Mouse (Mus musculus): ENCODE data around the gene Meis1.
A peak's percentile ranks its signal among the peaks of the same experiment; 100 is the strongest.

Gene Meis1

GRCm38 (mm10) chr11:19018489-19019203 lies at the start of gene Meis1:
Meis1 (minus strand) TSS chr11:19018985.
- peak; percentile 59 to 62 for DNase-seq

GRCm38 (mm10) chr11:19067334-19067733 lies 48.5 kb upstream of the Meis1 start:
- DNase-seq: no peak

DNA sequence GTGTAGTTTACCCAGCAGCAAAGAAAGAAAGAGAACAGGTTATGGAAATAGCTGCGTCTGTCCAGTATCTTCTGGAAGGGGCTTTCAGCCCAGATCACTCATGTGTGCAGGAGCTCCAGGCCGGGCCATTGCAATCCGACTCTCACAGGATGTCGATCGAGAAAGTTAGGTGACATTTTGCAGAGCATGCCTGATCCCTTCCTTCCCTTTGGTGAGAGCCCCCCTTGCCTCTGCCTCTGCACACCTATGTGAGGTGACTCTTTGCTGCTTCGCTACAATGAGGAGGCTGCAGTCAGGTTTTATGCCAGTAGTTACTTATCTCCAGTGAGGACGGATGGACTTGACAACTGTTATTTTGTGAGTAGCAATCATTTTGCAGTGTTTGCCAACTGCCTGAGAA lies 30.5 kb upstream of the Meis1 start:
- no peak for DNase-seq

GRCm38 (mm10) chr11:19036595-19037166 lies 17.9 kb upstream of the Meis1 start:
- no peak for DNase-seq

DNA sequence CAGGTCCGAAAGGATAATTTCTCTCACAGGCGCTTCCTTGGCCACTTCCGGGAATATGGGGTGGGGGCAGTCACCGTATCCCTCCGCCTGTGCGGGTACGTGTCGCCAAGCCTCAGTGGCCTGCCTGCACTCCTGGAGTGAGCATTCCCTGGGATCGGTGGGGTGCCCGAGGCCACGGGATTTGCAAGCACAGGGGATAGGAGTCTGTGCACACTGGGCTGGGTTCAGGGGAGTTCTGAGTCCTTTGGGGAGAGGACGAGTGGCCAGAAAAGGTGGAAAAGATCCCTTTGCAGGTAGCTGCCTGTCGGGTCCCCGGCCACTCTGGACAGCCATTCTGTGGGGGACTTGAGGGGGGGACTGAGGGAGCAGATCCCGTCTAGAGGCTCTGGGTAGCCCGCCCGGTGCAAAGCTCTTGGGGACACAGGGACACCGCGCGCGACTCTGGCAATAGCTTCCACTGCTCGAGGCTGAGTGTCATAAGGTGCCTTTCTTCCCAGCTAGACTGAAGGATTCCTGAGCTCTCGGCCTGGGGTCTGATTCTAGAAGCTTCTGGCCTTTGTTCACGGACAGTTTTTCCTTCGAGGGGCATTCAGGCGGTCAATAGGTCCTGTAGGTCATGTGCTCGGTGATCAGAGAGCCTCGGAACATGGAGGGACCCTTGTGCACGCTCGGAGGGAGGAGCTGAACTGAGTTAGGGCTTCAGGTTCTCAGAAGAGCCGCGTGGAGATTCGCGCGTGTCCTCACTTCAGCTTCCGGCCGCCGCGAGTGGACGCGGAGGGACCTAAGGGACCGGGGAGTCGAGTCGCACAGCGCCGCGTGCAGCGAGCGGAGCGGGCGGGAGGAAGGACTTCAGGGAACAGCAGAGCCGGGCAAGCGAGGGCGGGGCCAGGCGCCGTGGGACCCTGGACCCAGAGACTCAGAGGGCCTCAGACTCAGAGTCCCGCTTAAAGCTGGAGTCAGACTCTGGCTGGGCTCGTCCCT lies 8.1 kb upstream of the Meis1 start:
- DNase-seq: no peak

DNA sequence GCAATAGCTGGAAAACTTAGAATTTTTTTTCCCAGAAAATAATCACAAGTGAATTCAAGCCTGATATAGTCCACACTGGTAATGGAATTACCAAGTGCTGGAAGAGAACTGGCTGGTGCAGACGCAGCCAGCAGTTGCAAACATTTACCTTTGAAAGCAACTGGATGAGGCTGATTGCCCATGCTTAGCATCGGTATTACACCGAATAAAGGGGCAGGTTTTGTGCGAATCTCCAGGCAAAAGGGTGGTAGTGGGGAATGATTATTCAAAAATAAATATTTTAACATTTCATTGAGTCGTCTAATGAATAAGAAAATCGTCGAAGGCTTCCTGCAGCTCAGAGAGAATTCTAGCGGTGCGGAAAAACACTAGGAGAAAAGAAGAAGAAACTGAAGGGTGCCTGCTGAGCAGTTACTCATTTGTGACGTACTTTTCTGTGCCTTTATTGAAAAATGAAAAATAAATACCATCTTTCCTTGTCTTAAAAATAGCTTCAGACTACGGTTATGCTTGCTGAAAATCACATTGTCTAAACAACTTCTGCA lies 7.3 kb upstream of the Meis1 start:
- DNase-seq: no peak

DNA sequence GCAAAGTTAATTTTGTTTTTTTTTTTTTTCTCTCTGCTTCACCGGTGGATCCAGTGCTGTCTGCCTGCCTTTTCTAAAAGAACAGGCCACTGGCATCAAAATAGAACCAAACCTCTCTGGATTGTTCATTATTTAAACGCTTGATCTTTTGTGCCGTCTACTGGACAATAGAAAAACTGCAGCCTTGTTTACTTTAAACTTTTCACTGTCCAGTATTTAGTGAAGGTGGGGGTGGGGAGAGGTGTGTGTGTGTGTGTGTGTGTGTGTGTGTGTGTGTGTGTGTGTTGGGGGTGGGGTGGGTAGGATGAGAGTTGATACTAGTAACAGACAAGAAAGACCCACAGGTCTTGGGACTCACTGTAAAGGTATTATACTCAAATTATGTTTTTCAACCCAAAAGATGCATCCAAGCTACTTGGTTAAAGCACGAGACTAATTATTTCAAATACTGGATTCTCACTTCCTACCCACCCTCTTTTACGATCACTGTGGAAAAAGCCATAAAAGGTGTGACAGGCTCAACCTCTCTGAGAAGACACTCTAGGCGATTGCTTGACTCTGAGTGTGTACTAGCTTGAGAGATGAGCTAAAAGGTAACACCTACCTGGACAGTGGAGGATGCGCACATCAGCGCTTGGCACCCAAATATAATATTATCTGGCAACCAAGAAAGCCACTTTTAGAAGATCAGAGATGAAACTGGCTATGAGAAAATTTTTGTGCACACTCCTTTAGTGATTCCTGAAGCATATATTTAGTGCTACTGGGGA lies 5.9 kb upstream of the Meis1 start:
- DNase-seq: no peak

DNA sequence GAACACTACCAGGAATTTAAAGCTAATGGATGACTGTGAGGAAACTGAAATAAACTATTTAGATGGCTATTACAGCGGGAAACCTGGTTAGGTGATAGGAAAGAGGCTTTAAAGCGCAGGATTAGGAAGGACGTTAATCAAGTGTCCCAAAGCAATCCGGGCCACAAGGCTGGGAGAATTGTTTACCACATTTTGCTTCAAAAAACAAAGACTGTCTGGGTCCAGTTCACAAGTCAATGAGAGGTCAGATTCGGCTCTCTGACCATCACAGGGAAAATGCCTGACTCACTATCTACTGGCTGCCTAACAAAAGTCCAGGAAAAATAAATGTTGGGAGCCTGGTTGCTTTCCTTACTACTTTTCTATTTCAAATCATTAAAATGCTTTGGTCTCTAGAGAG lies 4.6 kb upstream of the Meis1 start:
- DNase-seq: no peak

- DNase-seq: no peak
Observed at GRCm38 (mm10) chr11:19022576-19022975, 3.8 kb upstream of the Meis1 start.

- DNase-seq: no peak
Observed at GRCm38 (mm10) chr11:19020951-19021710, 2.3 kb upstream of the Meis1 start.

DNA sequence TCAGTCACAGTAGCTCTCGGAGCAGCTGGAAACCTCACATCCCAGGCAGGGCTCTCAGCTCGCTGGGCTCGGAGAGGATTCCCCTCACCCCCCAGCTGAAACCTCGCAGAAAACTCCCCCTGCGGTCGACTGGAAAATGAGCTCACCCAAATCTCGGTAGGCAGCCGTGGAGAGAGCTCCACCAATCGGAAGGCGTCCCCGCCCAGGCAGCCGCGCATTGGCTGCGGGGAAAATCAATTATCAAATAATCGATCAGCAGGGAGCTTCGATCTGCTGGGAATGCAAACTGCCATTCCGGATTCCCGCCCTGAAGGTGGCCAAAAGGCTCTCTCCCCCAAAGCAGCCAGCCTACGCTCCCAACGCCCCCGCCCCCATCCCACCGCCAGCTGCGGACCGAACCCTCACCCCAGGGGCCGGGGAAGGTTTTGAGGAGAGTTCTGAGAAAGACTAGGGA lies 1.6 kb upstream of the Meis1 start:
- DNase-seq: peak; percentile 62 to 67

DNA sequence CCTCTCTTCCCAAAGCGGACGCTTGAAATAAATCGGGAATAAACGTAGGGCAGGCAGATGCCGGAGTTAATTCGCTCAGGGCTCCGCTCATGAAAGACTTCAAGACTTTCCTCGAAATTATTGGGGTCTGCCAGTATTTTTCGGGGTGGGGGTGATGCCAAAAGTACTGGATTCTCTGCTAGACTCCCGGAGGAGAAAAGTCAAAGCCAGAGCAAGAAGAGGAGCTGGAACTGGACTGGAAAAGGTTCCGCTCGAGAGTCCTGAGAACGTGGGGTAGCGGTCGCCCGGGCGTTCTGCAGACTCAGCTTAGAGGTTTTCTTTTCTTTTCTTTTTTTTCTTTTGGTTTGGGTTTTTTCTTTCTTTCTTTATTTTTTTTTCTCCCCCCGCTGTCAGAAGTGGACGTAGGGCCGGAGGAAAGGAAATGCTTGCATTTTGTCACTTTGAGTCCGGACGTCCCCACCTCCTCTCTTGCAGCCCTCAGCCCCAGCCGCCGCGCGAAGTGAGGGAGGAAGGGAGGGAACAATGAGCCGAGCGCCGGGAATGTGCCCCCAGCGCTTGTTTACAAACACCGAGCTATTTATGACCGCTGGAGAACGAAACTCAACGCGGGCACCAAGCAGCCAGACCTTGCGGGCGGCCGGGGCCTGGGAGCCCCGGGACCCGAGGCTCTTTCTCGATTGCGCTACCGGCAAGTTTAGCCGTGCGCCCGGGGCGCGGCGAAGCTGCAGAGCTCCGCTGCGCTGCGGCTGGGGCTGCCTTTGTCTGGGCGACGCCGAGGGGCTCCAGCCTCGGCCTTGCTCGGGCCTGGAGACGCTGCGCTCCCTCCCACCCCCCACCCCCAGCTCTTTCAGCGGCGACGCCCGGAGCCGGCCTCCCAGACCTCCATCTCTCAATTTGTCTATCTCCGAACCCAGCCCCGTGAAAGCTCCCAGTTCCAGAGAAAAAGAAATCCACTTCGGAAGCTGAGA lies 703 bp upstream of the Meis1 start:
- DNase-seq: peak in 1 of 2 experiments; percentile 19

- no peak for DNase-seq
Observed at GRCm38 (mm10) chr11:19017719-19018413, 919 bp downstream of the Meis1 start.

GRCm38 (mm10) chr11:19017262-19017661 lies 1.5 kb downstream of the Meis1 start:
- DNase-seq: no peak

GRCm38 (mm10) chr11:19016481-19017220 lies 2.1 kb downstream of the Meis1 start:
- no peak for DNase-seq

GRCm38 (mm10) chr11:19015731-19016461 lies 2.9 kb downstream of the Meis1 start:
- no peak for DNase-seq

DNA sequence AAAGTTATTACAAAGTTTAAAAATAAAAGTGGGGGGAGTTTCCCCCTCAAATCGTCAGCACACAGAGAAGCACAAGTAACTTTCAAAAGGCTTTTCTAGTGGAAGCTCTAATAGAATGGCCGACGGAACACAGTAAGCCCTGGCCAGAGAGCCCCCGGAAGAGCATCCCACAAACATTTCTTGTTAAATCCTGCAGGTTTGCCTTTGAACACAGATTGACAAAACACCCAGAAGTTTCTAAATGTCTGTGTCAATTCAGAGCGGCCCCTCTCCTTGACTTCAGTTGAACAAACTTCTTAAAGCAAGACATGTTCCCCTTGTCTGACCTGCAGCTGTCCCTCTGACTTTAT lies 3.4 kb downstream of the Meis1 start:
- no peak for DNase-seq

- no peak for DNase-seq
Observed at GRCm38 (mm10) chr11:19014441-19015161, 4.2 kb downstream of the Meis1 start.

Data from spleen, adult 18-20 months (tissue).